Mouse (Mus musculus) midbrain, postnatal 0 days (tissue): Measurements from ENCODE around the gene Drg2. TPM values are rescaled to one million over a fixed set of nuclear protein-coding genes. Genes with fewer than 3 reads are reported as not detected.

Source experiments
- ATAC-seq: fragments of 200-750 bp; cut with Nextera tagmentation; 2 replicates; pipeline ENCODE4 v1.8.0; 2017; ENCODE audit warnings: moderate number of reproducible peaks, mild to moderate bottlenecking, moderate TSS enrichment, moderate library complexity; ENCODE audit not compliant: low FRiP score
- DNase-seq: peaks from one replicate; pipeline ENCODE4 v3.0.0-alpha.2; 2015; ENCODE audit warnings: low spot score
- H3K27ac ChIP-seq: fragments of 300-500 bp; sonication (generic); 2 replicates; pipeline ENCODE4 v1.5.1; 2014; ENCODE audit warnings: low read depth, mild to moderate bottlenecking, low read length, mixed read lengths
- H3K27me3 ChIP-seq: fragments of 300-500 bp; sonication (generic); 2 replicates; pipeline ENCODE4 v1.6.1; 2014; ENCODE audit warnings: low read length, control low read depth, mixed read lengths; ENCODE audit not compliant: insufficient read depth
- H3K36me3 ChIP-seq: fragments of 300-500 bp; sonication (generic); 2 replicates; pipeline ENCODE4 v1.6.1; 2014; ENCODE audit warnings: low read length, control low read depth, mixed read lengths; ENCODE audit not compliant: insufficient read depth
- H3K4me1 ChIP-seq: fragments of 300-500 bp; sonication (generic); 2 replicates; pipeline ENCODE4 v1.6.1; 2014; ENCODE audit warnings: mild to moderate bottlenecking, control low read depth, antibody characterized with exemption, low read length, mixed read lengths; ENCODE audit not compliant: insufficient read depth
- H3K4me2 ChIP-seq: fragments of 300-500 bp; sonication (generic); 2 replicates; pipeline ENCODE4 v1.6.1; 2014; ENCODE audit warnings: low read depth, mild to moderate bottlenecking, low read length, mixed read lengths; ENCODE audit not compliant: poor library complexity, severe bottlenecking
- H3K4me3 ChIP-seq: fragments of 300-500 bp; sonication (generic); 2 replicates; pipeline ENCODE4 v1.5.1; 2014; ENCODE audit warnings: low read depth, mild to moderate bottlenecking, low read length, moderate library complexity
- H3K9ac ChIP-seq: fragments of 300-500 bp; sonication (generic); replicated peaks from 2 replicates; pipeline ENCODE4 v1.6.1; 2014; ENCODE audit warnings: mild to moderate bottlenecking, low read length, moderate library complexity, mixed read lengths; ENCODE audit not compliant: poor library complexity, severe bottlenecking
- H3K9me3 ChIP-seq: fragments of 300-500 bp; sonication (generic); 2 replicates; pipeline ENCODE4 v1.6.1; 2016; ENCODE audit warnings: low read length, control low read depth
- CTCF ChIP-seq: IDR thresholded peaks from 2 replicates; pipeline ENCODE4 v1.5.1; 2016; ENCODE audit warnings: antibody characterized with exemption, mild to moderate bottlenecking
- WGBS: fragments of 180-500 bp; shearing (Covaris S2); extraction: QIAGEN DNeasy Blood & Tissue Kit; methylation state at CpG from one replicate; pipeline ENCODE4 v1.1.7; 2014; 5-methylcytosine and 5-hydroxymethylcytosine counted together
- polyA plus RNA-seq: library from polyadenylated mRNA; unstranded; fragments of >200 nt; fragmentation: Nextera tagmentation; extraction: Ambion mirVana; gene quantifications from 2 replicates; pipeline ENCODE4 v1.2.1, GENCODE M21; 2015
- total RNA-seq: library from RNA; depleted of rRNA; stranded (reverse); fragments of >200 nt; gene quantifications from 2 replicates; pipeline ENCODE4 v1.2.3, GENCODE M21; 2014; rRNA removed

The Drg2 gene
- total RNA-seq (88.6 and 92.6 TPM in 2 replicates), polyA plus RNA-seq (83.1 and 87.8 TPM in 2 replicates)

GRCm38 (mm10) chr11:60454080-60454744 lies at the start of gene Drg2:
TSS of gene Drg2 (plus strand) at chr11:60454591.
- no peak for TF ChIP-seq CTCF
- peak within 1 kb of the TSS; percentile 55 for H3K4me3 ChIP-seq
- peak within 1 kb of the TSS; percentile 57 for H3K9ac ChIP-seq
- H3K36me3 ChIP-seq = peaks cover 29% of the 10 kb centered on the region
- peak; percentile 95 for DNase-seq
- no peaks in the 10 kb centered on the region; the same call in 1 of the 2 replicates for H3K4me1 ChIP-seq
- peak within 1 kb of the TSS; percentile 68 for H3K27ac ChIP-seq
- ATAC-seq = peak; percentile 91
- no peaks in the 10 kb centered on the region for H3K27me3 ChIP-seq
- H3K9me3 ChIP-seq = no peaks in the 10 kb centered on the region
- WGBS = 5% methylated on average over 27 of the region's 27 CpGs
- H3K4me2 ChIP-seq = peak within 1 kb of the TSS; percentile 57

GRCm38 (mm10) chr11:60406606-60407005 lies 47.8 kb upstream of the Drg2 start:
- ATAC-seq (no peak), DNase-seq (no peak)
- 100% methylated on average over 1 of the region's 1 CpGs for WGBS
- Histone ChIP-seq H3K9me3 (no peaks in the 10 kb centered on the region), H3K27ac (no peak overlapping the region), H3K4me1 (no peaks in the 10 kb centered on the region), H3K4me2 (no peak overlapping the region), H3K36me3 (peaks cover 56% of the 10 kb centered on the region), H3K27me3 (no peaks in the 10 kb centered on the region), H3K9ac (no peak overlapping the region), H3K4me3 (no peak overlapping the region)
- TF ChIP-seq CTCF = no peak

DNA sequence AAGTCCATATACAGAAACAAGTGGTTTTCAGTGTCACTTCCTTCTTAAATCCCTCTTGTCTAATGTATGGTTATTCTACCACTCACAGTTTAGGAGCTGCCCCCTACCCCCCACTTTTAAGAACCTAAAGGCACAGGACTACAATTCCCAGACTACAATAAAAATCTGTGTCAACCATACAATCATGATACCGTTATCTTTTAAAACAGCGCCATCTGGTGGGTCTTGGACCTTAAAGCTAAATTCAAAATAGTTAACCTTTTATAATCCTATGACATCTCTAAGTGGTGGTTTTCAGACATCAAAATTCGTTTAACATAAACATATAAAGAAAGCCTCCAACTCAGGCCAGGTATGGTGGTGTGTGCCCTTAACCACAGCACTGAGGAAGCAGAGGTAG lies 42.2 kb upstream of the Drg2 start:
- ATAC-seq (no peak), DNase-seq (peak; percentile 89)
- Histone ChIP-seq H3K9ac (no peak overlapping the region), H3K9me3 (no peaks in the 10 kb centered on the region), H3K36me3 (peaks cover 9% of the 10 kb centered on the region; the same call in 1 of the 2 replicates), H3K4me2 (no peak overlapping the region), H3K27ac (no peak overlapping the region), H3K27me3 (no peaks in the 10 kb centered on the region), H3K4me3 (no peak overlapping the region), H3K4me1 (peaks cover 6% of the 10 kb centered on the region)
- 9% methylated on average over 3 of the region's 3 CpGs for WGBS
- peak; percentile 85 for TF ChIP-seq CTCF

- peaks cover 6% of the 10 kb centered on the region; the same call in 1 of the 2 replicates for H3K36me3 ChIP-seq
- ATAC-seq (no peak), DNase-seq (no peak)
- H3K4me2 ChIP-seq = no peak overlapping the region
- H3K4me3 ChIP-seq = no peak overlapping the region
- no peaks in the 10 kb centered on the region for H3K27me3 ChIP-seq
- no peak overlapping the region for H3K27ac ChIP-seq
- no peak overlapping the region for H3K9ac ChIP-seq
- no peaks in the 10 kb centered on the region for H3K9me3 ChIP-seq
- H3K4me1 ChIP-seq = peaks cover 6% of the 10 kb centered on the region
- no peak for TF ChIP-seq CTCF
- 87% methylated on average over 2 of the region's 2 CpGs for WGBS
Measured at GRCm38 (mm10) chr11:60412921-60413320, 41.5 kb upstream of the Drg2 start.

GRCm38 (mm10) chr11:60416590-60416962 lies 37.8 kb upstream of the Drg2 start:
- no peaks in the 10 kb centered on the region for H3K27me3 ChIP-seq
- peak overlapping the region; percentile 87 for H3K4me2 ChIP-seq
- DNase-seq (no peak), ATAC-seq (no peak)
- peak overlapping the region; percentile 72 for H3K27ac ChIP-seq
- H3K9ac ChIP-seq = peak overlapping the region; percentile 73
- no peaks in the 10 kb centered on the region for H3K9me3 ChIP-seq
- peak overlapping the region; percentile 84 for H3K4me3 ChIP-seq
- H3K36me3 ChIP-seq = no peaks in the 10 kb centered on the region
- peaks cover 9% of the 10 kb centered on the region for H3K4me1 ChIP-seq
- TF ChIP-seq CTCF = 0 out of 2 replicates have a peak, but pooled peaks have one; percentile 0
- under 1% methylated on average over 21 of the region's 21 CpGs for WGBS

- Histone ChIP-seq H3K36me3 (no peaks in the 10 kb centered on the region), H3K9ac (peak within 1 kb of the TSS; percentile 84), H3K4me3 (peak within 1 kb of the TSS; percentile 84), H3K27ac (peak within 1 kb of the TSS; percentile 78), H3K4me2 (peak within 1 kb of the TSS; percentile 87), H3K4me1 (peaks cover 9% of the 10 kb centered on the region), H3K9me3 (no peaks in the 10 kb centered on the region), H3K27me3 (no peaks in the 10 kb centered on the region)
- DNase-seq (peak; percentile 99), ATAC-seq (peak; percentile 95)
- under 1% methylated on average over 54 of the region's 81 CpGs for WGBS
- no peak for TF ChIP-seq CTCF
Measured at GRCm38 (mm10) chr11:60416963-60417716, 37.3 kb upstream of the Drg2 start, which contains the start of gene Gid4. TSS of gene Gid4 (plus strand) at chr11:60417145.
